Mouse (Mus musculus): ENCODE data around the gene Npr1. TPM values are rescaled to one million over a fixed set of nuclear protein-coding genes. Genes with fewer than 3 reads are reported as not detected.

Gene Npr1
- polyA plus RNA-seq, 1 experiment from 2014 or later, result 3.0 TPM

DNA sequence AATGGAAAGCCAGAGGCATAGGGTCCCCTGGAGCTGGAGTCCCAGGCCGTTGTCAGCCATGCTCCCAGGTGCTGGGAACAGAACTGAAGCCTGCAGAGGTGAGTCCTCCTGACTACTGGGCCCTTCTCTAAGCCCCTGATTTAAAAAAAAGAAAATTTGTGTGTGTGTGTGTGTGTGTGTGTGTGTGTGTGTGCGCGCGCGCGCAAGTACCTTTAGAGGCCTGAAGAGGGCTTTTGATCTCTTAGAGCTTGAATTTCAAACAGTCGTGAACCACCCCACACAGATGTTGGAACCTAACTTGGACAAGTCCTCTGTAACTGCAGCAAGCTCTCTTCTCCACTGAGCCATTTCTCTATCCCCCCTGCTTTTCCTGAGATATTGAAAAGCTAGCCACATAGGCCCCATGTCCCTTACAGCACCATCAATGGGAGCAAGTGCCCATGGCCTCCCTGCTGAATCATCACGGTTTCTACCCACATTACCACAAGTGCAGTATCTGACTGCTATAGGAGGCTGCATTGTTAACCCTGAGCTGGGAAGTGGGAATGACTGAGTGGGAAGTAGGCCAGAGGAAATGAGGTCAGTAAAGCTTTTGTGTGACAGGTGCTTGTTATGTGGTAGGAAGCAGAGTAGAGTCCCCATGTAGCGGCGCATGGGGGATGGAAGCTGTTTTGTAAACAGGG is 2.1 kb upstream of the Npr1 start:
- WGBS, result 92% methylated on average over 10 of the region's 10 CpGs
- peaks cover 52% of the 10 kb centered on the region for H3K27me3 ChIP-seq (ENCODE audit: insufficient read depth, poor library complexity, severe bottlenecking)

GRCm38 (mm10) chr3:90466311-90466766 is 673 bp upstream of the Npr1 start:
- peaks cover 66% of the 10 kb centered on the region for H3K27me3 ChIP-seq (ENCODE audit: insufficient read depth, poor library complexity, severe bottlenecking)
- WGBS, result under 1% methylated on average over 15 of the region's 15 CpGs
- 0 out of 2 replicates have a peak overlapping the region, but pooled peaks have one; percentile 59 for H3K27ac ChIP-seq
- peak overlapping the region; percentile 57 for H3K4me3 ChIP-seq
- no peaks in the 10 kb centered on the region for H3K36me3 ChIP-seq
- H3K9me3 ChIP-seq, result no peaks in the 10 kb centered on the region
- peak; percentile 67 for DNase-seq (ENCODE audit: low spot score)
- H3K4me1 ChIP-seq (replicated peaks), result peaks cover 19% of the 10 kb centered on the region

More for the DNA sequence above, 2.1 kb upstream of the Npr1 start:
- H3K27ac ChIP-seq, result no peak overlapping the region
- no peak overlapping the region for H3K4me3 ChIP-seq
- H3K36me3 ChIP-seq, result no peaks in the 10 kb centered on the region
- peaks cover 19% of the 10 kb centered on the region for H3K4me1 ChIP-seq (replicated peaks)
- no peaks in the 10 kb centered on the region for H3K9me3 ChIP-seq
- DNase-seq (ENCODE audit: low spot score), result no peak

DNA sequence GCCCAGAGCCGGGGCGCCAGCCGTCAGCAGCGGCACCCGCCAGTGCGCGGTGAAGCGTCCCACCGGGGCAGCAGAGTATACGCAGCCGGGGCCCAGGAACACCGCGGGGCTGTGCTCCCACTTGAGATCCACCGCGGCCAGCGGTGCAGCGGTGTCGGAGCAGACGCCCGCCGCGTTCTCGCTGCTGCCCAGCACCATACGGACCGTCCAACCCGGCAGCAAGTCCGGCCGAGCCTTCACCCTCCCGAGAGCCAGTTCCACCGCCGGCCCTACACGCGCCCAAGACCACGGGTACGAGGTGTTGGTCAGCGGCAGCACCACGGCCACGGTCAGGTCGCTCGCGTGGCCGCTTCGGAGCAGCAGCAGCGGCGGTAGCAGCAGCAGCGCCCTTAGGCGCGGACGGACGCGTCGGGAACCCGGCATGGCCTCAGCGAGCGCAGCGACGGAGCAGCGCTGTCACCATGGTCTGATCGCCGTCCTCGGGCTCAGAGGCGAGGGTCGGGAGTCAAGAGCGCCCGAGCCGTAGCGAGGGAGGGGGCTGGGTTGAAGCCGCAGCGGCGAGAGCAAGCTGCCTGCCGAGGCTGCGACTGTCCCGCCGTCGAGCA is 483 bp downstream of the Npr1 start:
- Histone ChIP-seq H3K36me3 (no peaks in the 10 kb centered on the region), H3K27me3 (ENCODE audit: insufficient read depth, poor library complexity, severe bottlenecking) (peaks cover 76% of the 10 kb centered on the region), H3K27ac (peak overlapping the region; percentile 59), H3K4me1 (replicated peaks) (peaks cover 19% of the 10 kb centered on the region), H3K4me3 (peak overlapping the region; percentile 57), H3K9me3 (no peaks in the 10 kb centered on the region)
- peak; percentile 58 for DNase-seq (ENCODE audit: low spot score)
- WGBS, result 1% methylated on average over 75 of the region's 75 CpGs

GRCm38 (mm10) chr3:90464552-90465080 is 1.1 kb downstream of the Npr1 start:
- Histone ChIP-seq H3K4me3 (peak overlapping the region; percentile 57), H3K27me3 (ENCODE audit: insufficient read depth, poor library complexity, severe bottlenecking) (peaks cover 76% of the 10 kb centered on the region), H3K36me3 (no peaks in the 10 kb centered on the region), H3K27ac (peak overlapping the region; percentile 1; the same call in 1 of the 2 replicates), H3K9me3 (no peaks in the 10 kb centered on the region), H3K4me1 (replicated peaks) (peaks cover 19% of the 10 kb centered on the region)
- WGBS, result 8% methylated on average over 37 of the region's 37 CpGs
- peak; percentile 24 for DNase-seq (ENCODE audit: low spot score)

DNA sequence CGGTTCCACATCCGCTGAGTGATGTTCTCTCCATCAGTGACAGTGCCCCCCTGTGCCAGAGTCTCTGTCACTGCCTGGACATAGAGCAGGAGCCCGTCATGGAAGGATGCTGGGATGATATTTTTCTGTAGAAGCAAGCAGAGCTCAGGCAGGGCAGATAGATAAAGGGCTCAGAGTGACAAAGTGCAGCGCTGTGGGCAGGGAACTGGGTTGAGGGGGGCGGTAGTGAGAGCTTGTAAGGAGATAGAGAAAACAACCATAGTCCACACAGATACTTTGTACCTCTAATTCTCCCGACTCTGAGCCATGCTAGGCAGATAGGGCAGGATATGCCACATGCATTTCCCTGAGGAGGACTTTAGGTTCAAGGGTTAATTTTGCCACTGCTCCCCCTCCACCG is 3.1 kb downstream of the Npr1 start:
- Histone ChIP-seq H3K4me1 (replicated peaks) (peaks cover 19% of the 10 kb centered on the region), H3K4me3 (no peak overlapping the region), H3K27ac (no peak overlapping the region), H3K27me3 (ENCODE audit: insufficient read depth, poor library complexity, severe bottlenecking) (peaks cover 66% of the 10 kb centered on the region), H3K36me3 (no peaks in the 10 kb centered on the region), H3K9me3 (no peaks in the 10 kb centered on the region)
- DNase-seq (ENCODE audit: low spot score), result no peak
- 32% methylated on average over 7 of the region's 7 CpGs for WGBS

- Histone ChIP-seq H3K27ac (no peak overlapping the region), H3K27me3 (ENCODE audit: insufficient read depth, poor library complexity, severe bottlenecking) (peaks cover 64% of the 10 kb centered on the region), H3K4me1 (replicated peaks) (peaks cover 19% of the 10 kb centered on the region), H3K4me3 (no peak overlapping the region), H3K9me3 (no peaks in the 10 kb centered on the region), H3K36me3 (no peaks in the 10 kb centered on the region)
- 91% methylated on average over 3 of the region's 3 CpGs for WGBS
- no peak for DNase-seq (ENCODE audit: low spot score)
Observed at GRCm38 (mm10) chr3:90461935-90462334, 3.7 kb downstream of the Npr1 start.

GRCm38 (mm10) chr3:90460315-90460714 is 5.4 kb downstream of the Npr1 start:
- no peak overlapping the region for H3K27ac ChIP-seq

DNA sequence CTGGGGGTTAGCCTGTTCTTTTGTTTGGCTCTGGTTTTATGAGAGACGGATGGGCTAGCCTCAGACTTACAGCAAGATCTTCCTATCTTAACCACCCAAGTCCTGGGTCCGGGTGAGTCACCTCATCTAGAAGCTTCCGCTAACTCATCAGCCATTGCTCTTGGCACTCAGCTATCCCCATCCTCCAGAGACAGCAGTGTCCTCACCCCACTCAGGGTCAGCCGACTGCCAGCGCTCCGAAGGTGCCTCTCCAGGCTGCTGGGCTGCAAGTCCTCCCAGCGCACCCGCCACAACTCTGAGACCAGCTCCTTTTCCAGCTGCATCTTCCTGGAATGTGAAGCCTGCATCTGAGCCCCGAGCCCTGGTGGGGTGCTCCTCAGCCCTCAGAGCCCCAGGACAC is 5.9 kb downstream of the Npr1 start:
- no peaks in the 10 kb centered on the region for H3K9me3 ChIP-seq
- 78% methylated on average over 9 of the region's 9 CpGs for WGBS

More at GRCm38 (mm10) chr3:90460315-90460714, 5.4 kb downstream of the Npr1 start:
- WGBS, result 81% methylated on average over 5 of the region's 5 CpGs
- Histone ChIP-seq H3K27me3 (ENCODE audit: insufficient read depth, poor library complexity, severe bottlenecking) (peaks cover 50% of the 10 kb centered on the region), H3K4me1 (replicated peaks) (peaks cover 9% of the 10 kb centered on the region), H3K9me3 (no peaks in the 10 kb centered on the region), H3K4me3 (no peak overlapping the region), H3K36me3 (no peaks in the 10 kb centered on the region)
- no peak for DNase-seq (ENCODE audit: low spot score)

DNA sequence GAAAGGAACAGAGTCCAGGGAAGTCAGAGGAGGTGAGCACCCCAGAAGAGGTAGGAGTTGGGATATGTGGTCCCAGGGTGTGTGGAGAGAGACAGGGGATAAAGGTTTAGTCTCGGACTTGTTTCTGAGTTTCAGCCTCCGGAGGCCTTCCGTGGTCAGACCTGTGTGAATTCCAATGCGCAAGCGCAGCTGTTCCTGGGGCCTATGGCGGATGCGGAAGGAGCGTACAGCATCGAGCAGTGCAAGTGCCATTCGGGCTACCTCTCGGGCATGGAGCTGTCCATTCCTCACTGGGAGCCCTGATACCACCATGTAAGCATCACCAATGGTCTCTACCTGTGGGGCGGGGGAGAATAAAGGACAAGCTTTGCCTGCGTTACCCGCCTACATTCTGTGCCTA is 10.7 kb downstream of the Npr1 start:
- H3K36me3 ChIP-seq, result no peaks in the 10 kb centered on the region
- H3K4me3 ChIP-seq, result no peak overlapping the region
- 87% methylated on average over 14 of the region's 14 CpGs for WGBS
- DNase-seq (ENCODE audit: low spot score), result no peak
- H3K9me3 ChIP-seq, result no peaks in the 10 kb centered on the region
- no peak overlapping the region for H3K27ac ChIP-seq
- H3K27me3 ChIP-seq (ENCODE audit: insufficient read depth, poor library complexity, severe bottlenecking), result no peaks in the 10 kb centered on the region
- H3K4me1 ChIP-seq (replicated peaks), result peaks cover 12% of the 10 kb centered on the region; the same call in 1 of the 2 replicates

More for the DNA sequence above, 5.9 kb downstream of the Npr1 start:
- Histone ChIP-seq H3K27ac (no peak overlapping the region), H3K4me3 (no peak overlapping the region), H3K36me3 (no peaks in the 10 kb centered on the region), H3K27me3 (ENCODE audit: insufficient read depth, poor library complexity, severe bottlenecking) (peaks cover 44% of the 10 kb centered on the region), H3K4me1 (replicated peaks) (peaks cover 3% of the 10 kb centered on the region)
- DNase-seq (ENCODE audit: low spot score), result no peak

DNA sequence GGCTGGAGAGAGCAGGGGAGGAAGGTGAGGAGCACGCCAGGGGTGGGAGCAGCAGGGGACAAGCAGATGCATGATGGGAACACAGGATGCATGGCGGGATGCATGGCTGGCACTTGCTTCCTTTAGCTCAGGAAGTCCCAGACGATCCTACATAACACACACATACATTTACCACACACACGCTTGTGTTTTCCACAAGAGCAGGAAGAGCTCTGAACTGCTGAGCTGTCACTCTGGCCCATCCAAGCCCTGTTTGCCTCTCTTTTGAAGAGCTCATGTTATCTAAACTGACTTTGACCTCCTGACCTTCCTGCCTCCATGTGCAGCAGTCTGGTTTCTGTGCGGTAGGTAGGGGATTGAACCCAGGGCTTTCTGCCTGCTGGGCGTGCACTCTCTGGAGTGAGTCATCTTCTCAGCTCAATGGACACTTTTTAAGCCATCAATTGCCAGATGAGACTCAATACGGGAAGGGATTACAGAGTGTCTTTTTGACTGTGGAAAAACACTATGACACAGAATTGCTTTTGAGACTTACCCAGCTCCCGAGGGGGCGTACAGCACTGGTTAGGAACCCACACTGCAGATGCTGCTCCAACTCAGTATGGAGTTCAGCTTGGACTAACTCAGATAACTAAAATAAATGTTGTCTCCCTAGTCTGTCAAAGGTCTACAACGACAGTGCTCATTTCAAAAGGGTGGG is 14.1 kb downstream of the Npr1 start:
- peak overlapping the region; percentile 25; the same call in 1 of the 2 replicates for H3K4me3 ChIP-seq
- H3K27me3 ChIP-seq (ENCODE audit: insufficient read depth, poor library complexity, severe bottlenecking), result no peaks in the 10 kb centered on the region
- H3K4me1 ChIP-seq (replicated peaks), result peaks cover 27% of the 10 kb centered on the region
- no peak for DNase-seq (ENCODE audit: low spot score)
- no peaks in the 10 kb centered on the region for H3K36me3 ChIP-seq
- no peak overlapping the region; the same call in 1 of the 2 replicates for H3K27ac ChIP-seq
- no peaks in the 10 kb centered on the region for H3K9me3 ChIP-seq
- WGBS, result 57% methylated on average over 10 of the region's 10 CpGs

DNA sequence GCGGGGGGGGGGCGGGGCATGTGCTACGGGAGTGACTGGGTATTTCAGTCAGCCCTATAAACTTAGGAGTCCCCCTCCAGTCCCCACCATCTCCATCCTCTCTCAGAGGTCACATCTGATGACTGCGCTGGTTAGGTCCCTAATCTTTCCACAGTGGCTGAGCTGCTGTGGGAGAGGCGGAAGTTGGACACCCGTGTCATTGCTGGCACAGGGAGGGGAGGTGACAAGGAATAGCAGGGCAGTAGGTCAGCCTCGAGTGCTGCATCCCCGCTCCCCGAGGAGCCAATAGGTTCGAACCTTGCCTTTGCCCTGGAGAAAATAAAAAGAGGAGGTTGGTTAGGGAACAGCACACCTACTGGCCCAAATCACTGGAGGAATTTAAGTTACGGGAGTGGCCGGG is 14.8 kb downstream of the Npr1 start:
- DNase-seq (ENCODE audit: low spot score), result no peak
- no peaks in the 10 kb centered on the region for H3K27me3 ChIP-seq (ENCODE audit: insufficient read depth, poor library complexity, severe bottlenecking)
- no peaks in the 10 kb centered on the region for H3K9me3 ChIP-seq
- H3K36me3 ChIP-seq, result no peaks in the 10 kb centered on the region
- peak overlapping the region; percentile 25; the same call in 1 of the 2 replicates for H3K4me3 ChIP-seq
- WGBS, result 35% methylated on average over 12 of the region's 12 CpGs
- peaks cover 34% of the 10 kb centered on the region for H3K4me1 ChIP-seq (replicated peaks)
- no peak overlapping the region; the same call in 1 of the 2 replicates for H3K27ac ChIP-seq

DNA sequence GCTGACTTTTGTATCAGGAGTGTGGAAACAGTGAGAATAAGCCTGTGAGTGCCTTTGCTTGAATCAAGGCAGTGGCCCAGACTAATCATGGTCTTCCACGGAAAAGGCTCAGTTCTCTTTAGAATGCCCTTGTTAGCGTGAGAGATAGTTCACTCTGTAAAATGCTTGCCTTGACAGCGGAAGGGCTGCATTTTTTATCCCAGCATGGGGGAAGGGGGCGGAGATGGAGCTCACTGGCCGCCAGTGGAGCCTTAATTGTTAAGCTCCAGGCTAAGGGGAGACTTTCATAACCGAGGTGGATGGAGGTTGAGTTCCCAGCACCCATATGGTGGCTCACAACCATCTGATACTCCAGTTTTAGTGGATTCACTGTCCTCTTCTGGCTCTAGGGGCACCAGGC is 17.0 kb downstream of the Npr1 start:
- WGBS, result 20% methylated on average over 6 of the region's 6 CpGs

More for the DNA sequence above, 17.0 kb downstream of the Npr1 start:
- H3K36me3 ChIP-seq, result no peaks in the 10 kb centered on the region
- peak overlapping the region; percentile 45; the same call in 1 of the 2 replicates for H3K27ac ChIP-seq
- H3K27me3 ChIP-seq (ENCODE audit: insufficient read depth, poor library complexity, severe bottlenecking), result no peaks in the 10 kb centered on the region
- no peak for DNase-seq (ENCODE audit: low spot score)
- H3K4me1 ChIP-seq (replicated peaks), result peaks cover 38% of the 10 kb centered on the region
- no peaks in the 10 kb centered on the region for H3K9me3 ChIP-seq
- H3K4me3 ChIP-seq, result no peak overlapping the region

Measured in hindbrain, embryonic 10.5 days (tissue).